Mouse (Mus musculus): ENCODE data around the gene Mycbp2.

Mycbp2 gene

DNA sequence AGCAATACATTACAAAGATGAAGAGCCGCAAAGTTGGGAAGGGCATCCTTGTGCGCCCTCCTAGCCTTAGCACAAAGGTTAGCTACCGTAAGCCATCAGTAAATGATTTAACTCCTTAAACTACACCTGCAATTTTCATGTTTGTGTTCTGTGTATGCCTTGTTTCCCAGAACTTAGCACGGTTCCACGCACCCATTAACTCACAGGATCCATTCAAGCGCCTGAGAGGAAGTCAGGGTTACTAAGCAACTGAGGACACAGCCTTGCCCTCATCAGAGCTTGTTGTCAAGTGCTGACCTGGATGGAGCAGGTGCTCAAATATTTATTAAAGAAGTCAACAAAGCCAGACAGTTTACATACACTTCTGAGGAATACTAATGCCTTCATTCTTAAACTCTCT is 244.4 kb downstream of the Mycbp2 start:
- no peak for DNase-seq (ENCODE audit: low spot score in 2 of 2)

DNA sequence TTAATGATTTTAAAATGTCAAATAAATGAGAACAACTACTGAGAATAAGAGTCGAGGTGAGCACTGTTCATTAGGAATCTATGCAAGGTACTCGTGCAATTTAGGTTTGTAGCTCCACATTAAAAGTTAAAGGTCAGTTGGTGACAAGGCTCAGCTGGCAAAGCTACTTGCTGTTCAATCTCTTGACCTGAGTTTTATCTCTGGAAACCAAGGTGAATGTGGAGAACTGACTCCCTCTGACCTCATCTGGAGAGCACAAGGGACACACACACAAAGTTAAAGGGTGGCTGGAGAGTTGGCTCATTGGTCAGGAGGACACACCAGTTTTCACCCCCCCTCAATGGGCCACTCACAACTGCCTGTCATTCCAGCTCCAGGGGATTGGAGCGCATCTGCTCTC is 245.4 kb downstream of the Mycbp2 start:
- DNase-seq (ENCODE audit: low spot score in 2 of 2): no peak

DNA sequence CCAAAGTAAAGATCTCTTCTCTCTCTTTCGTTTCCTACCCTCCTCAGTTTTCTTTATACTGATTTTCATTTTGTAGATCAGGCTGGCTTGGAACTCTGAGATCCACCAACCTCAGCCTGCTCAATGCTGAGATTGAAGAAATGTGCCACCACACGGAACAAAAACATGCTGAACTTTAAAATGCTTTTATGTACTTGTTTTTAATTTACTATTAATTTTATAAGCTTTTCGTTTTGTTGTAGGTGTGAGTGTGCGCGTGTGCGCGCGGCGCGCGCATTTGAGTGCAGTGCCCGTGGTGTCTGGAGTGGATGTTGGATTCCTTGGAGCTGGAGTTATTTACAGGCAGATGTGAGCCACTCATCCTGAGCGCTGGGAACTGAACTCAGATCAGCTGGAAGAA is 246.3 kb downstream of the Mycbp2 start:
- DNase-seq (ENCODE audit: low spot score in 2 of 2): no peak

DNA sequence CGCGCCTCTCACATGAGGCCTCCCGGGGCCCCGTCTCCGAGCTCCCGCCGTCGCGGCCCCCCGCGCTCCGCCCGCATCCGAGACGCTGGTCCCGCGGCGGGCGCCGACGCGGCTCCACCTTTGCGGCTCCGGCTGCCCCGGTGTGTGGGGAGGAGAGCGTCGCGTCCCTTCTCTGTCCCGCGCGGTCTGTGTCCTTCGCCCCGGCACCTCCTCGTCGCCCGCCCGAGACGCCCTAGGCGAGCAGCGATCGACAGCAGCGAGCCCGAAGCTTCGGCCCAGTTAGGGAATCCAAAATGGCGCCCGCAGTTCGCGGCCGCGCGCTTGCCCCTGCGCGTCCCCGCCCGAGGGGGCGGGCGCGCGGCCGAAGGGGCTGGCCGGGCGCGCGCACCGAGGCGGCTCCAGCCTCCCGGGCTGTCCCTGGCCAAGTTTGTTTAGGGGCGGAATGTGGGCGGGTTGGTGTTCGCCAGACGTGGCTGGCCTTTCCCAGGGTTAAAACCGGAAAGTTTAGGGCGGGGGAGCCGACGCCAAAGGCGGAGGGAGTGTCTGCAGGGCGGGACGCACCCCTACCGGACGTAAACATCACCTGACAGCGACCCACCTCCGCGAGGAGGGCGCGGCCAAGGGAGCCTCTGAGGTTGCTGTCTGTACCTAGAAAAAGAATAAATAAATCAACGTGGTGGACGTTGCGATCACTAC is 247.2 kb downstream of the Mycbp2 start, which contains the start of gene Fbxl3:
Fbxl3 (minus strand) TSS at position 329 of the 696 bp plus-strand sequence.
- DNase-seq (ENCODE audit: low spot score in 2 of 2): peak; percentile 82 to 84

DNA sequence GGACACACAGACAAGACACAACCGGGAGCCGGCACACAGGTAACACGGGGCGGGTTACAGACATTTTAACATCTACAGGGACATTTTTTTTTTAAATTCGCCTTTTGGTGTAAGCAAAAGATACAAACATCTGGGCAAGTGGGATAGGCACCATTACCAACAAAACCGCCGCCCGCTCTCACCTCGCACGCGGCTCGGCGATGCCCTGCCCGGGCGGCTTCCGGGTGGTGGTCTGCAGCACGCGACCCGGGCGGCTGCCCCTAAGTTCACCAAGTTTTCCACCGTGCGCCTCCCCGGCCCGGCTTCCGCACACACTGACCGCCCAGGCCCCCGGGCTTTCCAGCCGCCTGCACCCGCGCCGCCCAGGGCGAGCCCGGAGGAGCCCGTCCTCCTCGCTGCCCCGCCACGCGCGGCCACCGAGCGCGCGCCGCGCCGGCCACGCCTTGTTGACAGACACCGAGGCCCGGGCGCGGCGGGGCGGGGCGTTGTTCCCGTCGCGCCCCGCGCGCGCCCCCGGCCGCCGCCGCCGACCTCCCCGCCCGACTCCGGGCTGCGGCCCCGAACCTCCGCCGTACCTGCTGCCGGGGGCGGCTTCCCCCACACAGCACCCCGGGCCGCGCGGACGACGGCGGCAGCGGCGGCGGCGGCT is 247.9 kb downstream of the Mycbp2 start:
- DNase-seq (ENCODE audit: low spot score in 2 of 2): peak; percentile 69 to 71

DNA sequence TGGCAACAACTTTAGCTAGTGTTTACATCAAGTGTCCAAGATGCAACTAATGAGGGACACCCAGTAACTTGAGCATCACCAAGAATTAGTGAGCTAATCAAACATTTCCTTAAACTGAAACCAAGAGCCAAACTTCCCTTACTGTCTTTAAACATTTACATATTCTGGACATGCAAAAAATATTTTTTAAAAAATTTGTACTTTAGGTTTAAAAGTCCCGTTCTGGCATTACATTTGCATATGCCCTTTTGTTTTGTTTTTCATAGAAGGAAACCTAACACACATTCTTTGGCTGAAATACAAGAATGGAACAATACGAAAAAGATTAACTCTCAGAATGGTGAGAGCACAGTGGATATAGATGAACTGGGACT is 248.4 kb downstream of the Mycbp2 start:
- DNase-seq (ENCODE audit: low spot score in 2 of 2): no peak

DNA sequence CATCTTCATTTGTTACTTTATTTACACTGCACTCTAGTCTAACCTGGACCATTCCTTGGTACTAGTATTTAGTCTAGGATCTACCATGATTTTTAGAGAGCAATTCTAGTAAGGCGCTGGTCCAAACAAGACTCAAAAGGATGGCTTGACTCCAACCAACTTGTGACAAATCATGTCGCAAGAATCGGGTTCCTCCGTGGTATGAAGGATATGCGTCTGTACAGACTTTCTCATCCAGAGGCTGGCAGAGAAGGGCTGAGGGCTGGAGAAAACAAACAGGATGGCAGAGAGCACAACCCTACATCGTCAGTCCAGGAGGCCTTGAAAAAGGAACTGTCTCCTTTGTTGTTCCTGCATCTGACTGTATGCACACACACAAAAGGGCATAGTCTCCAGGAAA is 250.0 kb downstream of the Mycbp2 start:
- DNase-seq (ENCODE audit: low spot score in 2 of 2): no peak

DNA sequence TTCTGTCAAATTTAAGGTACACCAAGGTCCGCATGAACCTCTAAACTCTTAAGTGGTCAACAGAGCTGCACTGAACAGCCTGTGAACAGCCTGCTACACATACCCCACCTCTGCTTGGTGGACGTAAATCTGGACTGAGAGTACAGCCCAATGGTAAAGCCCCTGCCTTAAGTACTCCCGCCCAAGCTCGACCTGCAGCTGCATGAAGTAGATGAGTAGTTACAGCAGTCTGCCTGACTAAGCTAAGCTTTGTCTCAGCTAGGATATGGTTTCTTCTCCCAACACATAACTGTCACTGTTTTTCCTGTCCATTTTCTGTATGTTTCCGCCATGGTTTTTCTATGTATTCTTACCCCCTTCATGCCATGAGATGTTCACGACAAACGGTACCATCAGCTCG is 250.8 kb downstream of the Mycbp2 start:
- DNase-seq (ENCODE audit: low spot score in 2 of 2): no peak

DNA sequence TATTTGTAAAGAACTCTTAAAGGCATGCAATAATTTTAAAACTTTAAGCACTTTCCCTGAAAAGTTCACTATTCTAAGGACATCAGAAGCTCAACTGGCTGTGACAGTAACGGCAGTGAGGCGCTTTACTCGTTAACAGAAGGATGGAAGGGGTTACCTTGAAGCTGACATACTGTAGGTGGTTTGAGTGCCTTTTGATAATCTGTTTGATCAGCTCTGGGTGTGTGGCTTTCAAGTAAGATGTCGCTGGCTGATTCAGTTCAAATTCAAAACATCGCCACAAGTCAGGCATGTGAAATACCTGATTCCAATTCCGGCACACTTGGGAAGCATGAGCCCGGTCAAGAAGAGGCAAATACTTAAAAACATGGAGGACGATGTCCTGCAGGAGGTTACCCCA is 251.6 kb downstream of the Mycbp2 start:
- no peak for DNase-seq (ENCODE audit: low spot score in 2 of 2)

DNA sequence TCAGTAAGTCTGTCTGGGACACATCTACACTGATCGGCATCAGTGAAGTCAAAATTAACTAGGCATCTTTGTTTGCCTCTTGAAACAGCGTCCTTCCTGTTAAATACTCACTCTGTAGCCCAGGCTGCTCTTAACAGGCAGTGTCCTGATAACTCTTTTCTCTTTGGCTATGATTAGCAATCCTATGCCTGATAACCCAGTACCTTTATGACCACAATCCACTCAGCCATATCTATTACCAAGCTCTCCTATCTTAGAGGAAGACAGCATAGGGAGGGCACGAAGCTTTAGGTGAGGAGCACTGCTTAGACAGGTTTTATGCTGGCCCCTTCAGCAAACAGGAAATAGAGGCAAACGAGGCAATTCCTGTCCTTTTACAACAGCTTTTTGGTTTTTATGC is 252.9 kb downstream of the Mycbp2 start:
- no peak for DNase-seq (ENCODE audit: low spot score in 2 of 2)

DNA sequence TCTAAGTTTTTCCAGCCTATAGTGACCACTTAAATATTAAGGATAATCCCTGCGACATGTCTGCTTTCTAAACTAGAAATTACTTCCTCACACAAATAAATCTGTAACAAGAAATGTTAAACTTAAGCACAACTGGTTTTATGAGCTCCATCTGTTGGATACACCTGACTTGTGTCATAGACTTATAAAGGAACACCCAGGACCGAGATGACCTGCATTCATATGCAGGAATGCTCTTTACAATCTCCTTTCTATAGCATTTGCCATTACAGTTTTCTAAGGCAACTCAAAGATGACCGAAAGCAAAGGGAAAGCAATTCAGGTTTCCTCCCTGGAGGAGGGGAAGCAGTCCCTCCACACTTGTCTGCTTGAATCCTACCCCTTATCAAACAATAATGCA is 253.4 kb downstream of the Mycbp2 start:
- no peak for DNase-seq (ENCODE audit: low spot score in 2 of 2)

DNA sequence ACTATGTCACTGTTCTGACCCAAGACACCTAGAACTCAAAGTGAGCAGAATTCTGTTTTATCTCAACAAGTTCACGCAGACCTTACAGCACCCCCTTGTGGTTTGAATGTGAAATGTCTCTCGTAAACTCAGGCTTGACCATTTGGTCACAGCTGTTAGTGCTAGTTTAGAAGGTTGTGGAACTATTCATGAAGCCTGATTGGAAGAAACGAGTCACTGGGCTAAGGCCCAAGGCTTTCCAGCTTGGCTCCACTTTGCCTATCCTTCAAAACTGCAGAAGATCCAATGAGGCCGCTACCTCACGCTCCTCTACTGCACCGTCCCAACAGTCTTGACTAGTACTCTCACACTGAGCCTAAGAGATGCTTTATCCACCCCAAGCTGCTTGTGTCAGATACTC is 258.0 kb downstream of the Mycbp2 start:
- DNase-seq (ENCODE audit: low spot score in 2 of 2): peak in 1 of 2 experiments; percentile 66

DNA sequence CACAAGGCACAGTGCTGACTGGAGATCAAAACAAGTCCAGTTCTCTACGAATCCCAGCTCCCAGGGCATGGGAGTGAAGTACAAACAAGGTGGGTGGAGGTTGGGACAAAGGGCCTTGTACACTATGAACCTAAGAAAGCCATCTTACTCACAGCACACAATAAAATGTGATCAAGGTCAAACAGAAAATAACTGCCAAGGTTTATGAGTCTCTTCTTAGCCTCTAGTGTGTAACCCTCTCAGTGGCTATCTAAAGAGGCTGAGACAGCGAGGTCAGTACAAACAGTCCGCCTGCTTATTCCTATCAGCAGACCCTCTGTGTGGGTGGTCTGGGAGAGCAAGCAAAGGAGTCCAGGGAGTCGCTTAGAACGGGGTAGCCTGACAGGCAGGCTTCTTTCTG is 258.8 kb downstream of the Mycbp2 start:
- DNase-seq (ENCODE audit: low spot score in 2 of 2): no peak

DNA sequence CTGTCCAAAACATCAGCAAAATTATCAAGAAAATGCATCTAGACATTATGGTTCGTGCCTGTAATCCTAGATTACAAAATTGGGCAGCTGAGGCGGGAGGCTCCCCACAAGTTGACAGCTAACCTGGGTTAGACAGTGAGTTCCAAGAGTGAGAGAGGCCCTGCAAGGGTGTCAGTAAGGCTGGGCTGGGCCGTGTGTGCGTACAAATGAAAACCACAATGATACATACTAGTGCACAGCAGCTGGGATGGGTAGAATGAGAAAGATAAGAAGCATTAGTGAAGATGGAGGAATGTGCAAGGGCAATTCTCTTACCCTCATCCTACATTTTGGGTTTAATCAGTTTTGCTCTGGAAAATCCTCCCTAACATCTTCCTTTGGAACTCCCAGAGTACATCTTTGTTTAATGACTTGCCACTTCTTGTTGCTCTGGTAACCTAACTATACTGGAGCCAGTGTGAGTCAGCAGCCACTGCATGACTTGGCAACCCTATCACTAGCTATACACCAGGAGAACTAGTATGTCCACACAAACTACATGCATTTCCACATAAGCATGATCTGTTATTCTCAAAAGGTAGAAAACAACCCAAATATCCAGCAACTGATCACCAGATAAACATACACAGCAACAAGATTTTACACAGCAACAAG is 259.8 kb downstream of the Mycbp2 start:
- DNase-seq (ENCODE audit: low spot score in 2 of 2): no peak

DNA sequence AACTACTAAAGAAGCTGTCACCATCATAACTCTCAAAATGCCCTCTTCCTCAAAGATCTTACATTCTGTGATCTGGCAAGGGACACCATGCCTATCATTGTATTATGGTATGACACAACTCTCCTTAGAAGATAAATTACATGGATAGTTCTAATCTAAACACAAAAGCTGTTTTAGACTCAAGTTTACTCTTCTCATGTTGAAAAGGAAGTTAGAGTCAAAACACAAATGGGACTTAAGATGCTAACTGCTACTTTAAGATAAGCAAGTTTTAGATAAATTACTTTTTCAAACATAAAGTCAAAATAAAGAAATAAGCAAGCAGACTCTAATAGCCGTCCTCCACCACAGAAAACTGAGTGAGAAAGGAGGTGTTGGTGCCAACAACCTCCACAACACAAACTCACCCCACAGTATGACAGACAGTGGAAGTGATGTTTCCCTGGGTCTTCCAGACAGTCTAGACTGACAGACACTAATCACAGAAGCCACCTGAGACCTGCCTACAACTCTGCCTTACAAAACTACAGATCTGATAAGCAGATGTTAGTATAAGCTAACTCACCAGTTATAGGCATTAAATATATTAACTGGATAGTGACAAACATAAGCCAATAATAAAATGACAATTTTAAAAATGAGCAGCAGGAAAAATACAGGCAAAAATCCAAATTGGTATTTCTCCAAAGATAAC is 260.6 kb downstream of the Mycbp2 start:
- DNase-seq (ENCODE audit: low spot score in 2 of 2): no peak

DNA sequence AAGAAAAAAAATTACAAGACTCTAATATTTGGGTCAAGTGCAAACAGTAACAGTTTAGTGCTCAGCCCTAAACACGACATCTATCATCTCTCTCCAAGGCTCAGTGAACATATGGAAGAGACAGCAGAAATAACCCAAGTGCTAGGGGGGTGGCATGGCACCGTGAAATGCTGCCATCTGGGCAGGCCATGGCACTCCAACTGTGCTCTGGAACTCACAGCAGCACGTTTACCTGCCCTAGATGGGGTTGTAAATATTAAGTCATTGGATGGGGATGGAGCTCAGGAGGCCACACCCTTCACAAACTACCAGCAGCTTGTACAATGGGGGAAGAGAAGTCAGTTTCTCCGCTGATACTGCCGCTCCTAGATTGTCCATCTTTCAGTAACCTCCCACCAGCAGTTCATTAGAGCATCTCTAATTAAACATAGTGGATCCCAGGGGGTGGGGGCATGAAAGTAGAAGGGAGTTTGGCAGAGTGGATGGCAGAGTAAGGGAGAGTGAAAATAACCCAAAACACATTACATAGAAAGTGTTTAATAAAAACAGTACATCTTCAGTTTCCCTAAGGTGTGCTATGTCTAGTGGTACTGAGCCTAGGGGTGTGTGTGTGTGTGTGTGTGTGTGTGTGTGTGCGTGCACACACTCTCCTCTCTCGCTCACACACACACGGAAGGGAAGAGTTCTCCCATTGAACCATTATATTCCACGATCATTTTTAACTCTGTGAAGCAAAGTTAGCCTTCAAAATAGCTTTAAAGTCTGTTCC is 267.2 kb downstream of the Mycbp2 start:
- DNase-seq (ENCODE audit: low spot score in 2 of 2): peak; percentile 61 to 74

DNA sequence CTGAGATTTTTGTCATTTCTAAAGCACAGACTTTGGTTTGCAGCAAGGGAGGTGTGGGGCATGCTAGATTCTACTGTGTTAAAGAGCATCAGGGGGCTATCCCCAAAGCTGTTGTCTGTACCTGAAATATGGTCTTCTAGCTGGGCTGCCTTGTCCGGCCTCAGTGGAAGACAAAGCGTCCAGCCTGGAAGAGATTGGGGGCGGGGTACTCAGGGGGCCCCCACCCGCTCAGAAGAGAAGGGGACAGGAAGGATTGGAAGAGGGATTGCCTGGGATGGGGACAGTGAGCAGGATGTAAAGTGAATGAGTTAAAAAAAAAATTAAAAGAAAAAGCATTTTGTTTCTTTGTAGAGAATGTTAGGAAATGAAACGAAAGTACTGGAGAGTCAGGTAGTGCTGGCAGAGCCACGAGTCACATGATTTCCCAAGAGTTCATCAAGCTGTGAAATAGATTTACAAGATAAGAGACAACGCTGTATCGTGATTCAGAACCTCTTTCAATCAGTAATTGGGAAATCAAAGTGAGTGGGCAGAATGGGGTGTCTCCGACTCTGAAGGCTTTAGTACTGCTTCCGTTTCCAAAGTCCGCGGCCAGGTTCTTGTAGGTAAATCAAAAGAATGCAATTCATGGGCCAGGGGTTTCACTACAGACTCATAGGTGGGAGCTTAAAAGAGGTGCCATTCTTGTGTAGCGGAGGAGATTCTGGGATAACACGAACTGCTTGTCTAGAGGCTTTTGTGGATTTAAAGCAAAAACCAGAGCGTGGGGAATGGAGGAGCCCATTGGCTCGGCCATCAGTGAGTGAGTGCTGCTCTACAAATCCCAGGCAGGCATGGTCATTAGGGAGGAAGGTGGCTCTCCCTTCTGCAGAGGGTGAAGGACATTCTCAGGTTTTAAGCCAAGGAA is 268.4 kb downstream of the Mycbp2 start:
- DNase-seq (ENCODE audit: low spot score in 2 of 2): no peak

DNA sequence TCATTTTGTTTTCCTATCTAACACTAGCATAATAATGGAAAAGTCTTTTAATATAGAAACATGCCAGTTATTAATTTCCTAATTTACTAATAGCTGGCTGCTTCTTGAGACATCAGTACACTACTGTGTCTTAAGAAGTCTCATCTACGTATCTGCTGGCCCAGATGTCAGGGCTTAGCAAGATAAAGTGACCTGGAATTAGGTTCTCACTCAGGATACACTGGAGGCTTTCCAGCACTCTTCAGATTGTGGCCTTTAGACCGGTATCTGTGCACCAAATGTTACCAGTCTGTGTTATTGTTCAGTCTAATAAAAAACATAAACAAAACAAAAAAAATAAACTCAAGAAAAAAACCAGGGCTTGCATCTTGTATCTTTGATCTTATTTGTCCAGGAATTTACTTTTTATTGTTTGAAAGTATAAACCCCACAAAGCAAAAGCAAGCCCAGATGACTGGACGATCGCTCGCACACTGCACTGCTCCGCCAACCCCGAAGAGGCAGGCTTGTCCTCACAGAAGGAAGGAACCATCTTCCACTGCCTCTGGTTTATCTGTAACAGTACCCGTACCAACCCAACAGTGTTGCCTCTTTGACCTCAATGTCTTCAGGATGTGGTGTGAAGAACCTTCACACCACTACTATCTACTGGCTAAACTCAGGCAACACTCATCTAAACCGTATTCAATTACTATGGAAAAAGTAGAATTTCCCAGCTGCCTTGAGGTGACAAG is 269.2 kb downstream of the Mycbp2 start:
- DNase-seq (ENCODE audit: low spot score in 2 of 2): no peak

DNA sequence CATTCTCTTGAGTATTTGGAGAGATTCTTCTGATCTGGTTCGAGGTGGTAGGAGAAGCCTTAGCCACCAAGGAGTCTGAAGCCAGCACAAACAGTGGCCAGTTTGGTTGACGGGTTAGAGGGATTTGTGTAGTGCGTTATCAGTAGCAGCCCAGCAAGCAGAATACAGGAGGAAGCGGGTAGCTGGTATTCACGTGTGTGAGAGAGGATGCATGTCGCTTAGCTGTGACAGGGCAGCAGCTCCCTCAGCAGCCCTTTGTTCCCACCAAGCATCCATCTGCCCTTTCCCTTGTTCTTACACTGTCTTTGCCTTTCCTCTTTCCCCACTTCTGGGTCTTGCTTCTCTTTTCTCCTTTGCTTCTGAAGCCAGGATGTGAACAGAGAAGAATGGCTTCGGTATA is 271.4 kb downstream of the Mycbp2 start:
- no peak for DNase-seq (ENCODE audit: low spot score in 2 of 2)

DNA sequence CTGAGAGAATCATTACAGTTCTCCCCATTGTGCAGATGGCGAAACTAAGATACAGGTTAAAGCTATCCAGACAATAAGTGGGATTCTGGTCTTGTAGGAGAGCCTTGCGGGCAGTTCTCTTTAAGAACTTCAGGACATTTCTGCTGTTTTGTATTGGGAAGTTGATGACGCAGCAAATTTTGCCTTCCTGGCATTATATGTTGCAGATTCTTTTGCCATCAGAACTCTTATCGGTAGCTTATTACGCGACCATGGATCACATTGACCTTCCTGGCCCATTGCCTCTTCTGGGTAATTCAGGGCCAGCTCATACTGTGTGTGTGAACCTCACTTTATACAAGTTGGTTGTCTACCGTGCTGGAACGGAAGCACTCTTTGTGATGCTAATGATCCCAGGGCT is 272.8 kb downstream of the Mycbp2 start:
- DNase-seq (ENCODE audit: low spot score in 2 of 2): no peak
